Mouse (Mus musculus): Measurements from ENCODE around the gene Cep83.

GRCm38 (mm10) chr10:94734829-94735228 is 46.4 kb downstream of the Cep83 start:
- TF ChIP-seq POLR2AphosphoS5 (IDR thresholded peaks at IDR 0.05; ENCODE audit: insufficient replicate concordance, low read depth, low read length): no peak
- TF ChIP-seq CTCF (IDR thresholded peaks at IDR 0.05; ENCODE audit: low read depth, low read length): no peak
- TF ChIP-seq GATA1 (IDR thresholded peaks at IDR 0.05; ENCODE audit: borderline replicate concordance, low read length): no peak
